Mouse (Mus musculus) retina, adult 2 months (tissue): Measurements from ENCODE around the gene March5.
"Not testable (repeated sequence)": the region's sequence is repeated elsewhere in the genome, so short reads cannot be mapped to it uniquely, and the experiment has no call there.

Experiments used
- DNase-seq: peaks from one replicate; pipeline ENCODE4 v3.0.0-alpha.2; 2012; ENCODE audit warnings: low read depth, low spot score

Gene March5

DNA sequence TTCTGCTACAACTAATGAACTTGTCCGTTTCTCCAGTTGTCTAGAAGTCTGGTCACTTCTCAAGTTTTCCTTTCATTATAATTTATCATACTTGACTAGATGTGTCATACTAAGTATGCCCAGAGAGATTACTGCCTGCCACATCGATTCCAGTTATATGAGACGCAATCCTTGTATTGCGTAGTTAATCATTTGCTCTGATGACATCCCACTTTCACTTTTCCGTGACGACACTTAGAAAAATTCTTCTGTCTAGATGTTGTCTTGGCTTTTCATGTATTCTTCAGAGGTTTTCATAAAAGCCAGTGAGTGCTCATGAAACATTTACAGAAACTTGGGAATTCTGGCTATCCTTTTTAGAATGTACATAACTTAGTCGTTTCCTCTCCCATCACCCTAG lies 1.6 kb downstream of the March5 start:
- DNase-seq, result no peak

DNA sequence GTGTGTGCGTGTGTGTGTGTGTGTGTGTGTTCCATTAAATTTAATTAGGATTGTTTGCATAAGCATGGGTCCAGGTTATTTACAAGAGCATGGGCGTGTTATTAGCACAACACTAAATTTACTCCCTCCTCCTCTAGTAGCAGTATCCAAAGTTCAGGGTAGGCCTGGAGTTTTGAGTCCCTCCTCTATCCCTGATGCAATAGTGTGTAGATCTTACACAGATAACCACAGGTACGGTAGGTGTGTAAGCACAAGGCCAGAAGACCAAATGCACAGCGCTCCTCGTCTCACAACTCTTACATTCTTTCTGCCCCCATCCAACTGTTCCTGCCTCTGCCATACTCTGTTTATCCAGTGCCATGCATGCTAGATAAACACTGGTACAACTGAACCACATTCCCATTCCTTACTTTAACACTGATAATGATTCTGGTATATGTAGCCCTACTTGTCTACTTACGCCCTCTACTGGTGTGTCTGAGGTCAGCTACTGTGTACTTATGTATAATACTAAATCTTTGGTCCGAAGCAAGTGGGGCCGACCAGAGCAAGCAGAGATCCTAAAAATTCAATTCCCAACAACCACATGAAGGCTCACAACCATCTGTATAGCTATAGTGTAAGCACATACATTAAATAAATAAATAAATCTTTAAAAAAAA lies 2.3 kb downstream of the March5 start:
- no peak for DNase-seq

DNA sequence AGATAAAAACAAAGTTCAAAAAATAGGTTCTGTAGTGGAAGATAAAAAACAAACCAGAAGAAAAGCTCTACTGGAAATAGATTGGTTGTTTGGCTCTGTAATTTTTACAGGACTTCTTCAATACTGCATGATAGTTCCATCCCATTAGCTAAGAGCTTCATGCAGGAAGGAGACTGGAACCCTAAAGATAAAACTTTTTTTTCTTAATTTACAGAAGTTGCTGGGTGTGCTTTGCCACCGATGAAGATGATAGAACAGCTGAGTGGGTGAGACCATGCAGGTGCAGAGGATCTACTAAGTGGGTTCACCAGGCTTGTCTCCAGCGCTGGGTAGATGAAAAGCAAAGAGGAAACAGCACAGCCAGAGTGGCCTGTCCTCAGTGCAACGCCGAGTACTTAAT lies 3.1 kb downstream of the March5 start:
- DNase-seq, result no peak

DNA sequence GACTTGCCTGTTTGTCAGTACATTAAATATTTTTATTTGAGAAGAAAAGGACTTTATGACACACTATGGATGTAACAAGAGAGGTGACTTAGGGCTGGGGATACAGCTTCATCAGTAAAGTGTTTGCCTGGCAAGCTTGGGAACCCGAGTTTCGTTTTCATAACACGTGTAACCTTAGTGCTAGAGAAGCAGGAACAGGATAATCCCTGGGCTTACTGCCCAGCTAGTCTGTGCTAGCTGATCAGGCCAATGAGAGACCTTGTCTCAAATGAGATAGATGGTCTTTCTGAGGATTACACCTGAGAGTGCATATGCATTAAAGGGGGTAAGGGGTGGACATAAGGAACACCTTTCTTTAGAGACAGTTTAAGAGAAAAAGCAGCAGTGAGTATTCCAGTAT lies 4.1 kb downstream of the March5 start:
- peak; percentile 56 for DNase-seq

DNA sequence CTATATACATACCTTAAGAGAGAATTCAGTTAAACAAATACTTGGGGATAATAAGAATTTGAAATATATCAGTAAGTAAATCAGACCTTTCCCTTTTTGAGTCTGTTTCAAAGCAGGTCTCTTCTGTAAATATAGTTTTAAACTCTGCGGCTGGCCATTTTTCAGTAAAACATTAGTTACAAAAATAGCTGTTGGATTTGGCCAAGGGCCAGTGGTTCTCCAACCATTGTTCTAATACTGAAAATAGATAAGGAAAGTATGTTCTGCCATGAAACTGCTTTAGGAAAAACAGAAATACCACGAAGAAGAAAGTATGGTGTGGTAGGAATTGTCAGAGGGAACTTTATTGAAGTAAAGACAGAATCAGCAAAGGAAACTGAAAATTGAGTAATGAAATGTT lies 7.4 kb downstream of the March5 start:
- no peak for DNase-seq

DNA sequence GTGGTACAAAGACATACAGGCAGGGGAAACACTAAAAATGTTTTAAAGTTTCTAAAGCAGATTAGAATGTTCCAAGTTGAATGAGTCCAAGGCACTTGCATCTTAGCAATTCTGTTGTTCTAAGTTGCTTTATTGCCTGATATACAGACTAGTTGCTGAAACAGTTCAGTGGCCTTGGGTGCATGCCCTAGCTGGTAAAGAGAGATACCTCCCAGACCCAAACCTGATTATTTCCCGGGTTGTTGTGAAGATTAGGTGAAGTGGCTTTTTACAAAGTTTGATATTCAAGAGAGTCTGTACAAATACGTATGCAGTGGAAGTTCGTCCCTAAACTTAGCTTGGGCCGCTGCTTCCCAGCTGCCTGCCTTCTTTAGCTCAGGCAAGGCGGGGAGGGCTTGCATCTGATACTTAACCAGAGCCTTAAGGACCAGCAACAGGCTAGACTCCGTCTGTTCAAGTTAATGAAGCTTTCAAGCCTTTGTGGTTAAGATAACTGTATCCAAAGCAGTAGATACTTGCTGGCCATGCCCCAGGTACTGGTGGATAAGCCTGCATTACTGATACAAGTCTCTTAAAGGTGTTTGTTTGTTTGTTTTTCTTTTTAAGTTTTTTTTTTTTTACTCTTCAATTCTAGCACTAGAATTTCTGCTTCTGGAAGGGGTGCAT lies 18.0 kb downstream of the March5 start:
- no peak for DNase-seq

DNA sequence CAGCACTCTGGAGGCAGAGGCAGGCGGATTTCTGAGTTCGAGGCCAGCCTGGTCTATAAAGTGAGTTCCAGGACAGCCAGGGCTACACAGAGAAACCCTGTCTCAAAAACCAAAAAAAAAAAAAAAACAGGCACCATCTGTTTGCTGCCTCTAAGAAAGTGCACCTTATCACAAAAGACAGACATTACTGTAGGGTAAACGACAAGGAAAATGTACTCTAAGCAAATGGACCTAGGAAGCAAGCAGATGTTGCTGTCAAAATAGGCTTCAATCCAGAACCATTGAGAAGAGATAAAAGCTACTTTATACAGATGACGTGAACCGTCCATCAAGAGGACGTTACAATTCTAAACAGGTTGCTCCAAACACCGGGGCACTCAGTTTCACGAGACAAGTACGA lies 25.3 kb downstream of the March5 start:
- DNase-seq, result not testable (repeated sequence)

DNA sequence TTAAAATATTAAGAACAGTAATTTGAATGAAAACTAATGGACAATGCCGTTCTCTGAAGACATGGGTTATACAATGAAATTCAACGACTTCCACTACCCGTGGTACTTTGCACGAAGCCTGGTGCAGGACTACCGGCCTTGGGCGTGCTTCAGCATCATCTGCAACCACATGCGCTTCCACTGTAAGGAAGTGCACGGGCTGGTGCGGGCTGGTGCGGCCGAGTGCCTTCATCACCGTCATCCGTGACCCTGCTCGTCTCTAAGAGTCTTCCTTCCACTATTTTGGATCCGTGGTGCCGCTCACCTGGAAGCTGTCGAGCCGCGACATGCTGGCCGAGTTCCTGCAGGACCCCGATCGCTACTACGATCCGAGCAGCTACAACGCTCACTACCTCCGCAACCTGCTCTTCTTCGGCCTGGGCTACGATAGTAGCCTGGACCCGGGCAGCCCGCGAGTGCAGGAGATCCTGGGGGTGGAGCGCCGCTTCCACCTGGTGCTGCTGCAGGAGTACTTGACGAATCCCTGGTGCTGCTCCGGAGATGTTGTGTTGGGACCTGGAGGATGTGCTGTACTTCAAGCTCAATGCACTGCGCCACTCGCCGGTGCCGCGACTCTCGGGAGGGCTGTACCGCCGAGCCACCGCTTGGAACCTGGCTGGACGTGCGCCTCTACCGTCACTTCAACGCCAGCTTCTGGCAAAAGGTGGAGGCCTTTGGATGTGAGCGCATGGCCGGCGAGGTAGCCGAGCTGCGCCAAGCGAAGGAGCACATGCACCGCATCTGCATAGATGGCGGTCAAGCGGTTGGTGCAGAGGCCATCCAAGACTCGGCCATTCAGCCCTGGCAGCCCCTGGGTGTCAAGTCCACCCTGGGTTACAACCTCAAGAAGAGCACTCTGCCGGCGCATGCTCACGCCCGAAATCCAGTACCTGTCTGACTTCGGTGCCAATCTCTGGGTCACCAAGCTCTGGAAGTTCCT lies 26.5 kb downstream of the March5 start:
- DNase-seq, result no peak

DNA sequence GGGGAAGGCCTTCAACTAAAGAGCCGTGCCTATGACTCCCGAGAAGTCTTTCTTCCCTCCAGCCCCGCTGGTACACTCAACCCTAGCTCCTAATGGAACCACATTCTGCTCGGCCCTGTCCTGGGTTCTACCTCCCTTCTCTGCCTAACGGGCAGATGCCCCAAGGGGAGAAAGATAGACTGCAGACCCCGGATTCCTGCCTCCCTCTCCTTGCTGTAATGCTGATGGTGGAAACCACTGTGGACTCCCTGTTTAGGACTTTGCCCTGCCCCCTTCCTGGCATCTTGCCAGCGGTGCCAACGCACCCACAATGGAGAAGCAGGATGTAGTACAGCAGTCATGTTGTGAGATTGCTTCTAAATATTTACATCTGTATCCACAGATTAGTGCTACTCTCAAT lies 28.5 kb downstream of the March5 start:
- no peak for DNase-seq

DNA sequence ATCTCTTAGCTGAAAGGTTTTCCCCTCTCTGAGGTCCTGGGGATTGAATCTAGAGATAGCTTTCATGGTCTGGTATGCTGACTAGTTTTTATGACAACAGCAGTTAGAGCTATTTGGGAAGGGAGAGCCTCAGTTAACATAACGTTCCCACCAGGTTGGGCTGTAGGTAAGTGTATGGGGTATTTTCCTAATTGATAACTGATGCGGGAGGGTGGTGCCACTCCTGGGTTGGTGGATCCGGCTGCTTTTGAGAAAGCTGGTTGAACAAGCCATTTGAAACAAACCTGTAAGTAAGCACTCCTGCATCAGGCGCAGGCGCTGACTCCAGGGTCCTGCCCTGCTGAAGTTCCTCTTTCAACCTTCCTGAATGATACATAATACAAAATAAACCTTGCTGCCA lies 30.0 kb downstream of the March5 start:
- DNase-seq, result no peak

DNA sequence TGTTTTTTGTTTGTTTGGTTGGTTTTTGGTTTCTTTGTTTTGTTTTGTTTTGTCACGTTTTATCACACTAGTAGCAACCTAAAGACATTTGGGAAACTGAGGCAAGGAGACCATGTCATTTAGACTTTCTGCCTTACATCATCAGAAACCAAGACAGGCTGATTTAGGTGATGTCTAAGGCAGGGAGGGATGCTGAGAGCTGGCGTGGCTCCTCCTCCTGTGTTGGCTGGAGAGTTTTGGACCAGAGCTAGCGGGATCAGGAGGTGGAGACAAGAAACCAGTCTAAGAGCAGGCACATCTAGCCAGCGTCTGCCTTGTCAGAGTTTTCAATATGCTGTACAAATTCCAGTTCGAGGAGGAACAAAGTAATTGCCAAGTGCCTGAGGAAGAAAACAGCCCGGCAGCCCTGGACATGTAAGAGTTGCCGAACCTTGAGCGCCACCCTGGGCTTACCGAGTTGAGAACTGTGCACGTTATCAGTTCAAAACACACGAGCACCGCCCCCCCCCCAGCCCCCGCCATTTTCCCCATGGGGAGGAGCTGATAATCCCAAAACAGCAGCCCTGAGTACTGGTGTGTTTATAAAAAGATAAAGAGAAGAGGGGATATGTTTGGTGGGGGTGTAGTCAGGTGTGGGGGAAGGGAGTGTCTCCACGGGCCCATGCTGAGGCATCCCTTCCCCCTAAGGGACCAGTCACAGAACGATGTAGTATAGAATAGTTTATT lies 30.5 kb downstream of the March5 start:
- DNase-seq, result no peak

DNA sequence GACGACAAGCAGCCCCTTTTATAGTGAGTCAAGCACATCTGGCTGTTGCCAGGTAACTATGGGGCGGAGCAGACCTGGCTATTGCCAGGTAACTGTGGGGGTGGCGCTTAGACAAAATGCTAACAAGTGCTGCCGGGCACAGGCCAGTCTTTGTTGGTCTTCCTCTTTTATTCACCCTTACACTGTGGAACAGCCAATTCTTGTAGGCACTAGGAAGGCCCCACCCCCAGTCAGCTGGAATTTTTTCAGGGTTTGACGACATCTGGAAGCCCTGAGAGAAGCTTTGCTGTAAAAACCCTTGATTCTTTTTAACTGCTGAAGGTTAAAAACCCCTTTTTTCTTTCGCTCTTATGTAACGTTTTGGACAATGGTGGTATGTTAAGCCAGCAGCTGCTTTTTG lies 31.3 kb downstream of the March5 start:
- no peak for DNase-seq

DNA sequence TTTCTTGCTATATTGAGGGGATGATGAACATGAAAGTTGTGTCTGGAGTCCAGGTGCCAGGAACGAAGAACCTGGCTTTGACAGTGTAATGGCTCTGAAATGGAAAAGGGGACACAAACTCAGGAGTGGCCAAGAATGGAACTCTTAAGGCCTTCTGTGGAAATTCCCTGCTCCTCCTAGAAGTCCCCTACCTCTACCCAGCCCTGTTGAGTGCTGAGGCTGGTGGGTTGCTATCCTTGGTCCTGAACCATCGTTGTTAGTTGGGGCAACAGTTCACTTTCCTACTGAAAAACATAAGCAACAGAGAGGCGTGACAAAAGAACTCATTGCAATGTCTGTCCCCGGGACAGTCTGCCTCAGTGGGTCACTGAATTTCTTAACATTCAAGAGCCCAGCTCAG lies 31.8 kb downstream of the March5 start:
- DNase-seq, result no peak

DNA sequence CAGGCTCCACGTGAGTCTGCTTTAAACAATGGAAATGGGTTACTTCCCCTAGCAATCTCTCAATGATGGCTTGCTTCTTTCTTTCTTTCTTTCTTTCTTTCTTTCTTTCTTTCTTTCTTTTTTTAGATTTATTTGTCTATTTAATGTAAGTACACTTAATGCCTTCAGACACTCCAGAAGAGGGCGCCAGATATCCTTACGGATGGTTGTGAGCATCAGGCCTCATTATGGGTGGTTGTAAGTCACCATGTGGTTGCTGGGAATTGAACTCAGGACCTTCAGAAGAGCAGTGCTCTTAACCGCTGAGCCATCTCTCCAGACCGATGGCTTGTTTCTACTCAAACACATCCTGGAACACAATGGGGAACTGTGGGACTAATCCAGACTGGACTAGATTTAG lies 33.9 kb downstream of the March5 start:
- no peak for DNase-seq

DNA sequence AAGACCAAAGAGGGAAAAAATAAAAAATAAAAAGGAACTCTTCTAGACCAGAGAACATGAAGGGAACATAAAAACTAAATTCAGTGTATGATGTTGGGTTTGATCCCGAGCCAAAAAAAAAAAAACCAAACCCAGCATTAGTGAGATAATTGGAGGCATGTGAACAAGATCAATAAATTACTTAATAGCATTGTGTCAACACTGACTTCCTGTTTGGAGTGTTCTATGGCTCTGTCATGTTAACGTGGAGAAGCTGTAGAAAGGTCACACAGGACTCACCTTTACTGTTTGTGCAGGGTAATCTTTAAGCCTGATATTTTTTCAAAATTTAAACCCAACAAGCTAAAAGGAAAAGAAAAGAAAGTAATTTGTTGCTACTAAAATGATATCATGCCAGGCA lies 35.4 kb downstream of the March5 start:
- DNase-seq, result no peak

DNA sequence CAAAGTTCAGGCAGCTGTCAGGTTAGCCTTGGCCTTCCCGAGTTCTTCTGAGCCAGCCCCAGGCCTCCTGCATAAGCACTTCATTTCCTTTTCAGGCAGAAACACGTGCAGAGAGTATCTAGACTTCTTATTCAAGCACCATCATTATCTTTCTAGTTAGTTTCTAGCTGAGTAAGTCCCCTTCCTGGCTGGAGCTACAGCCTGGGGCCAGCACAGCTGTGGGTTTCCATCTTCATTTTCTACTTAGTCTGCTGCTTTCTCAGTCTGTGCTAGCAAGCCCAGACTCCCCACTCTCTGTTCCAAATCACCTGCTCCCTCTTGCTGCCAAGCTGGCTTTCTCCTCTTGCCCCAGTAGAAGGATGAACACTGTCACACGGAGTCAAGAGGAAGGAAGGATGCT lies 39.5 kb downstream of the March5 start:
- DNase-seq, result no peak

DNA sequence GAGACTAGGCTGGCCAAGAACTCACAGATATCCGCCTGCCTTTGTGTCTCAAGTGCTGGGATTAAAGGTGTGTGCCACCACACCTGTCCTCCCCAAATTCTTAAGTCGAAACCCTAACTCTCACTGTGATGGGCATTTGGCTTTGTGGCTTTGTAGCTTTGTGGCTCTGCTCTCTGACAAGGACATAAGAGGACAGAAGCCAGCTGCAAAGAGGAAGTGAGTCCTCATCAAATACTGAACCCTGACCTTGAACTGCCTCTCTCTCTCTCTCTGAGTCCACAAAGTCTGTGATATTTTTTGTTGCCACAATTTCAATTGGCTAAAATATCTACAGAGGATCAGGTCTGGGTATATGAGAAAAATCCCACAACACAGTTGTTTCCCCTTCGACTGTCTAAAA lies 40.9 kb downstream of the March5 start:
- DNase-seq, result no peak

DNA sequence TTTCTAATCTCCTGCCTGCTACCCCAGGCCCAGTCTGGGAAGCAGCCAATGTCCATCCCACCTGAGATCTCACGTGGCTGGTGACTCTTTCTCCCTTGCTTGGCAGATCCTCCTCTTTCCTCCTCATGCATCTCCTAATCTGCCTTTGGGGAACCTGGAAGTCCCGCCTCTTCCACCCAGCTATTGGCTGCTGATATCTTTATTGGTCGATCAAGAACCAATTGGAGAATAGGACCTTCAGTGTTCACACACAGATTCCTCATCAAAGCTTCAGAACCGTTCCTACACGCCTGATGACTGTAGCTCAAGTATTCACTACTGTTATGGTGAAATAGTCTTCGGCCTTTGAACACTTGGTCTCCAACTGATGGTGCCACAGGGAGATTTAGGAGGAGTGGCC lies 44.8 kb downstream of the March5 start:
- no peak for DNase-seq

DNA sequence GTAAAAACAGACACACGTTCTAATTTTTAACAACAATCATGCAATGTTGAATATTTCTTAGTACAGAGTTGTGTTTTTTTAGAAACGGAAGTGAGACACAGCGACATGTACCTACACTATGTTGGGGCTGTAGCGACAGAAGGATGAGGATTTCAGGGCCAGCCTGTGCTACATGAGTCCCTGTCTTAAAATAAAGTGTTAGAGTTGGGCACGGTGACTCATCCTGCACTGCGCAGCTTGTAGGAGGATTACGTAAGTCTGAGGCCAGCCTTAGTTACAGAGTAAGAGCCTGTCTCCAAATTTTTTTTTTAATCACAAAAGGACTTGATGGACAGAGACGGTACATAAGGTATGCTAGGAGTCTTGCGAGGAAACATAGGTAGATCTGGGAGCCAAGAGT lies 48.0 kb downstream of the March5 start:
- DNase-seq, result no peak

DNA sequence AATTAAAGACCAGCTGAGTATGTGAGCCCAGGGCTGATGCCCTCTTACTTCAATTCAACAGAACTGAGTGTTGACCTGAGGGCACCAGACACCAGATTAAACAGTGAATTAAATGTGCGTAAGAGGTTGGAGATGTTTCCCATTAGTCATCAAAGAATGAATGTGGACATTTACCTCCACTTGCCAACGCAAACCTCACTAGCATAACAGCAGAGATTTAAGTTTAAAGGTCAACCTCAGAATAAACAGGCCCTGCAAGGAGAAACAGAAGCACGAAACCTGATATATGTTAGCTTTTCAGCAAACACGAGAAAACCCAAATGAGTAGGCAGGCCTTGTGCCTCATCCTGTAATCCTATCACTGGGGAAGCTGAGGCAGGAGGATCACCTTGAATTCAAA lies 55.0 kb downstream of the March5 start:
- DNase-seq, result no peak

DNA sequence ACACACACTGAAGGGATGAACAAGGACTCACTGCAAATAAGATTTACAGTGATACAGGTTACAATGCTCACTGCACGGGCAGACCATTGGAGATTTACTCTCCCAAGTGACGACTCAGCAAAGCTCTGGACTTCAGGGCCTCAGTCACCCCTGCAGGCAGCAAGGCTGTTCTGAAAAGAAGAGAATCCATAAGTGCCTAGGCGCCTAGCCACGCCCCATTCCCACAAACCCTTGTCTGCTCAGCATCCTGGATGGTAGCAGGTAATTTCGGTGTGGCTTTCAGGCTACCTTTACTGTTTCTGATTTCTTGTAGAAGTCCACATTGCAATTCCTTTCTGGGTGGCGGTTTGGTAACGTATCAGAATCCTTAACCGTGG lies 56.2 kb downstream of the March5 start:
- no peak for DNase-seq
